Mouse (Mus musculus) heart, embryonic 12.5 days (tissue): ENCODE results near the gene Pde10a. TPM values are rescaled to one million over a fixed set of nuclear protein-coding genes. Genes with fewer than 3 reads are reported as not detected.
A peak's percentile ranks its signal among the peaks of the same experiment; 100 is the strongest.

Experiments
- ATAC-seq: fragments of 200-750 bp; cut with Nextera tagmentation; 2 replicates; pipeline ENCODE4 v1.8.0; 2017; ENCODE audit warnings: moderate TSS enrichment, moderate library complexity; ENCODE audit not compliant: insufficient number of reproducible peaks, low FRiP score
- H3K27ac ChIP-seq: fragments of 300-500 bp; sonication (generic); 2 replicates; pipeline ENCODE4 v1.5.1; 2016; ENCODE audit warnings: mild to moderate bottlenecking, moderate library complexity; ENCODE audit not compliant: poor library complexity, severe bottlenecking
- H3K27me3 ChIP-seq: fragments of 300-500 bp; sonication (generic); replicated peaks from 2 replicates; pipeline ENCODE4 v1.6.1; 2016; ENCODE audit warnings: mild to moderate bottlenecking, moderate library complexity
- H3K36me3 ChIP-seq: fragments of 300-500 bp; sonication (generic); 2 replicates; pipeline ENCODE4 v1.6.1; 2016; ENCODE audit warnings: mild to moderate bottlenecking, moderate library complexity
- H3K4me1 ChIP-seq: fragments of 300-500 bp; sonication (generic); replicated peaks from 2 replicates; pipeline ENCODE4 v1.6.1; 2016; ENCODE audit warnings: mild to moderate bottlenecking
- H3K4me2 ChIP-seq: fragments of 300-500 bp; sonication (generic); 2 replicates; pipeline ENCODE4 v1.6.1; 2016; ENCODE audit warnings: mild to moderate bottlenecking, moderate library complexity
- H3K4me3 ChIP-seq: fragments of 300-500 bp; sonication (generic); 2 replicates; pipeline ENCODE4 v1.5.1; 2016; ENCODE audit warnings: mild to moderate bottlenecking
- H3K9ac ChIP-seq: fragments of 300-500 bp; sonication (generic); 2 replicates; pipeline ENCODE4 v1.6.1; 2016; ENCODE audit warnings: mild to moderate bottlenecking, moderate library complexity
- H3K9me3 ChIP-seq: fragments of 300-500 bp; sonication (generic); replicated peaks from 2 replicates; pipeline ENCODE4 v1.6.1; 2016; ENCODE audit warnings: mild to moderate bottlenecking, moderate library complexity
- WGBS: fragments of 180-500 bp; shearing (Covaris S2); methylation state at CpG from one replicate; pipeline ENCODE4 v1.1.7; 2016; 5-methylcytosine and 5-hydroxymethylcytosine counted together
- polyA plus RNA-seq: library from polyadenylated mRNA; unstranded; fragments of >200 nt; fragmentation: Nextera tagmentation; extraction: Ambion mirVana; gene quantifications from 2 replicates; pipeline ENCODE4 v1.2.1, GENCODE M21; 2016

Pde10a gene
- polyA plus RNA-seq, 1 experiment from 2014 or later = 1.4 TPM

GRCm38 (mm10) chr17:8780484-8780883 lies 255.3 kb downstream of the Pde10a start:
- Histone ChIP-seq H3K4me2 (no peak overlapping the region), H3K27ac (no peak overlapping the region), H3K27me3 (no peaks in the 10 kb centered on the region; the same call in 1 of the 2 replicates), H3K9me3 (no peaks in the 10 kb centered on the region), H3K4me3 (no peak overlapping the region), H3K9ac (no peak overlapping the region), H3K36me3 (no peaks in the 10 kb centered on the region), H3K4me1 (no peaks in the 10 kb centered on the region)
- ATAC-seq = no peak
- 77% methylated on average over 4 of the region's 4 CpGs for WGBS

- Histone ChIP-seq H3K36me3 (no peaks in the 10 kb centered on the region), H3K27ac (no peak overlapping the region), H3K9ac (no peak overlapping the region), H3K4me3 (no peak overlapping the region), H3K9me3 (no peaks in the 10 kb centered on the region), H3K4me2 (no peak overlapping the region), H3K4me1 (no peaks in the 10 kb centered on the region), H3K27me3 (no peaks in the 10 kb centered on the region; the same call in 1 of the 2 replicates)
- 86% methylated on average over 2 of the region's 2 CpGs for WGBS
- no peak for ATAC-seq
Observed at GRCm38 (mm10) chr17:8781040-8781439, 255.9 kb downstream of the Pde10a start.

GRCm38 (mm10) chr17:8781576-8781975 lies 256.4 kb downstream of the Pde10a start:
- no peak for ATAC-seq
- no peak overlapping the region for H3K4me2 ChIP-seq
- H3K9me3 ChIP-seq = no peaks in the 10 kb centered on the region
- no peaks in the 10 kb centered on the region for H3K36me3 ChIP-seq
- H3K27me3 ChIP-seq = no peaks in the 10 kb centered on the region; the same call in 1 of the 2 replicates
- 67% methylated on average over 1 of the region's 1 CpGs for WGBS
- no peaks in the 10 kb centered on the region for H3K4me1 ChIP-seq
- no peak overlapping the region for H3K27ac ChIP-seq
- no peak overlapping the region for H3K4me3 ChIP-seq
- no peak overlapping the region for H3K9ac ChIP-seq

- Histone ChIP-seq H3K9ac (no peak overlapping the region), H3K27ac (no peak overlapping the region), H3K36me3 (no peaks in the 10 kb centered on the region), H3K4me1 (no peaks in the 10 kb centered on the region), H3K27me3 (peaks cover 3% of the 10 kb centered on the region), H3K4me3 (no peak overlapping the region), H3K4me2 (no peak overlapping the region), H3K9me3 (no peaks in the 10 kb centered on the region)
- 89% methylated on average over 6 of the region's 6 CpGs for WGBS
- ATAC-seq = no peak
Observed at GRCm38 (mm10) chr17:8785908-8786307, 260.7 kb downstream of the Pde10a start.

- 82% methylated on average over 4 of the region's 4 CpGs for WGBS
- ATAC-seq = no peak
- Histone ChIP-seq H3K27ac (no peak overlapping the region), H3K4me1 (no peaks in the 10 kb centered on the region), H3K4me2 (no peak overlapping the region), H3K27me3 (peaks cover 6% of the 10 kb centered on the region), H3K9me3 (no peaks in the 10 kb centered on the region), H3K4me3 (no peak overlapping the region), H3K9ac (no peak overlapping the region), H3K36me3 (no peaks in the 10 kb centered on the region)
Observed at GRCm38 (mm10) chr17:8786484-8786883, 261.3 kb downstream of the Pde10a start.

- ATAC-seq = no peak
- H3K9ac ChIP-seq = no peak overlapping the region
- whole genome bisulfite sequencing = 59% methylated on average over 8 of the region's 8 CpGs
Observed at GRCm38 (mm10) chr17:8787762-8788161, 262.6 kb downstream of the Pde10a start.

GRCm38 (mm10) chr17:8791561-8791960 lies 266.4 kb downstream of the Pde10a start:
- ATAC-seq = no peak
- 65% methylated on average over 4 of the region's 4 CpGs for WGBS
- H3K4me3 ChIP-seq = no peak overlapping the region

More at GRCm38 (mm10) chr17:8787762-8788161, 262.6 kb downstream of the Pde10a start:
- no peaks in the 10 kb centered on the region for H3K36me3 ChIP-seq
- H3K27ac ChIP-seq = no peak overlapping the region
- H3K4me1 ChIP-seq = no peaks in the 10 kb centered on the region
- no peak overlapping the region for H3K4me2 ChIP-seq
- H3K4me3 ChIP-seq = no peak overlapping the region
- peaks cover 14% of the 10 kb centered on the region for H3K27me3 ChIP-seq
- no peaks in the 10 kb centered on the region for H3K9me3 ChIP-seq

GRCm38 (mm10) chr17:8792611-8793010 lies 267.4 kb downstream of the Pde10a start:
- Histone ChIP-seq H3K9ac (no peak overlapping the region), H3K27ac (no peak overlapping the region), H3K9me3 (no peaks in the 10 kb centered on the region), H3K4me2 (no peak overlapping the region), H3K27me3 (peaks cover 45% of the 10 kb centered on the region), H3K4me1 (no peaks in the 10 kb centered on the region), H3K36me3 (no peaks in the 10 kb centered on the region), H3K4me3 (no peak overlapping the region)
- no peak for ATAC-seq
- WGBS = 73% methylated on average over 7 of the region's 7 CpGs

More at GRCm38 (mm10) chr17:8791561-8791960, 266.4 kb downstream of the Pde10a start:
- no peak overlapping the region for H3K4me2 ChIP-seq
- peaks cover 42% of the 10 kb centered on the region for H3K27me3 ChIP-seq
- H3K27ac ChIP-seq = no peak overlapping the region
- H3K9me3 ChIP-seq = no peaks in the 10 kb centered on the region
- no peaks in the 10 kb centered on the region for H3K36me3 ChIP-seq
- H3K4me1 ChIP-seq = no peaks in the 10 kb centered on the region
- no peak overlapping the region for H3K9ac ChIP-seq

GRCm38 (mm10) chr17:8797624-8798023 lies 272.5 kb downstream of the Pde10a start:
- no peak for ATAC-seq
- WGBS = 9% methylated on average over 2 of the region's 2 CpGs

GRCm38 (mm10) chr17:8798531-8799295 lies 273.5 kb downstream of the Pde10a start:
- Histone ChIP-seq H3K36me3 (no peaks in the 10 kb centered on the region), H3K9me3 (no peaks in the 10 kb centered on the region), H3K4me2 (0 out of 2 replicates have a peak overlapping the region, but pooled peaks have one; percentile 92), H3K4me3 (no peak overlapping the region), H3K4me1 (peaks cover 21% of the 10 kb centered on the region), H3K27ac (no peak overlapping the region), H3K27me3 (peaks cover 75% of the 10 kb centered on the region), H3K9ac (no peak overlapping the region)
- 4% methylated on average over 12 of the region's 12 CpGs for WGBS
- no peak for ATAC-seq

More at GRCm38 (mm10) chr17:8797624-8798023, 272.5 kb downstream of the Pde10a start:
- Histone ChIP-seq H3K4me3 (no peak overlapping the region), H3K4me2 (no peak overlapping the region), H3K4me1 (peaks cover 18% of the 10 kb centered on the region), H3K36me3 (no peaks in the 10 kb centered on the region), H3K9ac (no peak overlapping the region), H3K27me3 (peaks cover 75% of the 10 kb centered on the region), H3K9me3 (no peaks in the 10 kb centered on the region), H3K27ac (no peak overlapping the region)

GRCm38 (mm10) chr17:8799296-8799731 lies 274.1 kb downstream of the Pde10a start:
- 3% methylated on average over 10 of the region's 10 CpGs for WGBS
- Histone ChIP-seq H3K4me2 (peak overlapping the region; percentile 92), H3K27me3 (peaks cover 81% of the 10 kb centered on the region), H3K27ac (no peak overlapping the region), H3K9ac (no peak overlapping the region), H3K36me3 (no peaks in the 10 kb centered on the region), H3K4me1 (peaks cover 21% of the 10 kb centered on the region), H3K4me3 (0 out of 2 replicates have a peak overlapping the region, but pooled peaks have one; percentile 58), H3K9me3 (no peaks in the 10 kb centered on the region)
- no peak for ATAC-seq
